Mouse (Mus musculus): ENCODE results near the gene Rgs17.
A peak's percentile ranks its signal among the peaks of the same experiment; 100 is the strongest.

The Rgs17 gene

DNA sequence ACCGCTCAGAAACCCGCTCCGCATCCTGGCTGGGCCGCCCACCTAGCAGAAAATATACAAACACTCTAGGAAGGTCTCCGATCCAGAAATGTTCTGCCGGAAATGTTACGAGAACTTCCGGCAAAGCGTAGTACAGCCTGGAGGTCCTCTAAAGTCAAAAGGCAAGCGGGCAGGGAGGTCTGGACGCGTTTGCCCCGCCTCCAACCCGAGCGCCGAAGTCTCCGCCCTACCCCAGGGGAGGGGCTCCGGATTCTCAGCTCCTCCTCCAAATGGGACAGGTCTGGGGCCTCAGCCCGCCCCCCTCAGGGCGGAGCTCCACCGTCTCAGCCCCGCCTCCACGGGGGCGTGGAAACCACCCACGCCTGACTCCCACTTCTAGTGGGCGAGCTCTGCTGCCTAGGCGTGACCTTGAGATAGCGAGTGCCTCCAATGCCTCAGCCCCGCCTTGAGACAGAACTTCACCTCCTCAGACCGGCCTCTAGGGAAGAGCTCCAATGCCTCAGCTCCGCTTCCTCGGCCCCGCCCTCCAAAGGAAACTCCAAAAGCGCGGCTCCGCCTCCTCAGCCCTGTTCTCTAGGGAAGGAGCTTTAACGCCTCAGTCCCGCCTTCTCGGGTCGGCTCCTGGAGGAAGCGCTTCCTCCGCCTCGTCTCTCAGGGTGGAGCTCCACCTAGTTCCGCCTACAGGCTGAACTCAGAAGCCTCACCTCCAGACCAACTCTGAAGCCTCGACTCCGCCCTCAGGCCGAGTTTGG, 98.3 kb downstream of the Rgs17 start, which contains the start of gene Mtrf1l:
Gene Mtrf1l (minus strand): TSS at position 171 of the 752 bp plus-strand sequence.
- peak; percentile 98 for DNase-seq (ENCODE audit: low spot score in 2 of 2)

DNA sequence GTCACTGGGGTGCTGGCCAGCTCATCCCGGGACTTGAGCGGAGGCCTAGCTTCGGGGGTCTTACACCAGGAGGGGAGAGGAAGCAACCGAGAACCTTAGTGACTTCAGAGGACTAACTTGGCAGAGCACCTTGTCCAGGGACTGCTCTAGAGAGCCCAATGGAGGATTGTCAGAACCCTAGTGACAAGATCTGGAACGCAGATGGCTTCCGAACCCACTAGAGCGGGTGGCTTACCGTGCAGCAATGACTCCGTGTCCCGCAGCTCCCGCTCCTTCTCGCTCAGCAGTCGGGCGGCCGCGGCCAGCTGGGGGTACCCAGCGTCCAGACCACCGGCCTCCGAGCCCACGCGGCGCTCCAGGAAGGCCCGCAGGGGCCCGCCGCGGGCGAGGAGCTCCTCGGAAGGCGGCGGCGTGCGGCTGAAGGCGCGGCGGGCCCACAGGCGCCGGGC, 98.9 kb downstream of the Rgs17 start:
- no peak for DNase-seq (ENCODE audit: low spot score in 2 of 2)

DNA sequence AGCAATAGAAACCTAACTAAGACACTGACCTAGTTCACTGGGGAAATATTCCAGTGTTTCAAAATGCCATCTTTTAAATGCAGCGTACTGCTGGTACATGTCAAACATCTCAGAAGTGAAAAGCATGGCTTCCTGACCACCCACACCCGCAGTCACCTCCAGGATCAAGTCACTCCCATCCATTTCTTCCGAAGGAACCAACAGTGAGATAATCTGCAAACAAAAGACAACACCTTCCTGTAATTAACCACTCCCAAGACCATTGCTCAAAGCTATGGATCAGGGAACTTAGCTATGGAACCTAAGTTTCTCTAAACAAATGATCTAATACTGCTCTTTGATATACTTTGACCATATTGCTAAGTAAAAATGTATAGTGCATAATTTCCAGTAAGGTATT, 103.4 kb downstream of the Rgs17 start:
- no peak for DNase-seq (ENCODE audit: low spot score in 2 of 2)

DNA sequence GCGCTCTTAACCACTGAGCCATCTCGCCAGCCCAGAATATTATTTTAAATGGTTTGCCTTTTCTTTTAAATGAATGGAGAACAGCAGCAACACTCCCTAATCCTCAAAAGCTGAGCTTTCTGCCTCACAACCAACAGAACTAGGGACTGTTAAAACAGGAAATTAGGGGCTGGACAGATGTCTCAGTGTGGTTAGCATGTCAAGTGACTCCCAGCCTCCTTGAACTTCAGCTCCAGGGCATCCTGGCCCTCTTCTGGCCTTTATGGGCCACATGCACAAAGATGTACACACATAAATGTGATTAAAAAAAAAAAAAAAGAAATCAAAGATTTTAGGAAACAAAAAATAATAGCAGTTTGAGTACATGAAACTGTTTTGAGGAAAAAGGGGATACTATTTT, 106.2 kb downstream of the Rgs17 start:
- DNase-seq (ENCODE audit: low spot score in 2 of 2) = no peak

DNA sequence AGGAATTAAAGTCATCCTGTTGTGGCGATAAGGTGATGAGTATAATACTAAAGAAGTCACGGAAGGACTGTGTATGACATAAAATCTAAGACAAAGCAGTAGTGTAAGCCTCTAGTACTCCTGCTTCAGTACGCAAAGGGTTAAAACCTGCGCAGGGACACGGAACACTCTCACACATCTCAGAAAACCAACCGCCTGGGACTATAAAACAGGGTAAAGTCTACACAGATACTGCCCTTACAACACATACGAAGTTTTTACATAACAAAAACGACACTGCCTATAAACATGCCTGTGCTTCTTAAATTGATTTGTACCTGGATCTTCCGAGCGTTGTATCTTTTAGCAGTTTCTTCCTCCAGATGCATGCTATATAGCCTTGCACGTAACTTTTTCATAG, 108.5 kb downstream of the Rgs17 start:
- no peak for DNase-seq (ENCODE audit: low spot score in 2 of 2)

DNA sequence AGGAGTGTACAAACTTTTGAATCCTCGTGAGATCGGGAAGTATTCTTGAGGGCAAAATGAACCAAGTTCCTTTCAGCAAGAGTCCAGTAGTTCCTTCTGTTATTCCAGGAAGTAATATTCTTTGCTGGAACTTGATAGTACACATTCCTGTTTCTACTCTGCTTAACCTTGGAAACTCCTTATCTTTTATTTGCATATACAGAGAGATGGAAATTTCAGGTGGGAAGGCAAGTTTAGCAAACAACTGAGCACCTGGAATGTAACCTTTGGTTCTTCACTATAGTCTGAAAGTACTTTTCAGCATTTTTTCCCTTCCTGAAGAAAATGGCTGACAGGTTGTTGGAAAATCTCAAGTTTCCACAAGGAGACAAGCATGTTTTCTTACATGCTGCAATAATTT, 114.5 kb downstream of the Rgs17 start:
- no peak for DNase-seq (ENCODE audit: low spot score in 2 of 2)

DNA sequence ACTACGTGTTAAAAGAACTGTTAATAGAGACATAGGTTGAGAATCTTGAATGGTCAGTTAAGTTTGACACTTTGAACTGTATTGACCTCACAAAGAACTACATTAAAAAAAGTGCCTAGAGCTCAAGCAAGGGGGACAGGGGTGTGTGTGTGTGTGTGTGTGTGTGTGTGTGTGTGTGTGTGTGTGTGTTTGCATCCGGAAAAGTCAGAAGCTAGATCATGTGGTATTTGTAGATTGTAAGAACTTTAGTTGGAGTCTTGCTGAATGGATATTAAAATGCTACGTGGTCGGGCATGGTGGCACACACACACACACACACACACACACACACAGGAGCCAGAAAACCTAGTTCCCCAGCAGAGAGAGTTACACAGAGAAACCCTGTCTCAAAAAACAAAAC, 115.2 kb downstream of the Rgs17 start:
- no peak for DNase-seq (ENCODE audit: low spot score in 2 of 2)

DNA sequence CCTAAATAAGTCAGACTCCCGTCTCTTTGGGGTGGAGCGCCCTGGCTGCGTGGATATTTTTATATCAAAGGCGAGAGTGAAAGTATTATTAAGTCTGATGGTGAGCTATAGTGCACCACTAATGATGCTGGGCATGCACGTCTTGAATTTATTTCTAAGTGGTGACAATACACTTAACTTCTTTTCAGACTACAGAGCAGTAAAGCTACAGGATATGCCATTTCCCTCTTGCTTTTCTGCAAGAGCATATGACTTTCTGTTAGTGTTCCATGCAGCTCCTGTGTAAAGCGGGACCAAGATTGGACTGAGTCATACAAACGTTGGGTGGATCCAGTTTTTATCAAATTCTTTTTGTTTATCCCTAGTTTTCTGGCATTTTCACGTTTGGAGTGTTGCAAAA, 115.8 kb downstream of the Rgs17 start:
- no peak for DNase-seq (ENCODE audit: low spot score in 2 of 2)

DNA sequence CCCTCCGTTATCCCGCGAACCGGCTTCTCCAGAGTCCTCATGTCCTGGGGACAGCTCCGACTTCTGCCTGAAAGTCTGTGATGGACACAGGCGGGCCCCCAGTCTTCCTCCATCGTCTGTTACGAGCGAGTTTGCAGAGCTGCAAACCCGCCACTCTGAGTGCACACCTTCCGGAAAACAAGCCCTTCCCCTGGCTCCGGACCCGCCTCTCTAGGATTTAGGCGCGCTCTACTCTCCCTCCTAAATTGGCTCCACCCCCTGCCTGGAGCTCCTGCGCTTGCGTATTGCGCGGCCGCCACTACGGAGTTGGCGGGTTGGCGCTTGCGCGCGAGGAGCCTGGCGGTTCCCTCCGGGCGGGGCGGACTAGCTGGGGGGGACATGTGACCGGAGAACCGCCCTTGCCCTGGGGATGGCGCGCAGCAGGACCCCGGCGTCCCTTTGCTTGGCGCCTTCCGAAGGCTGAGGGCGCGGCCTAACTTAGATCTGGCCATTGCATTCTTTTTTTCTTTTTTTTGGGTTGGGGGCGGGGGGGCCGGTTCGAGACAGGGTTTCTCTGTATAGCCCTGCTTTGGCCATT, 116.4 kb downstream of the Rgs17 start:
- DNase-seq (ENCODE audit: low spot score in 2 of 2) = peak; percentile 87 to 95

DNA sequence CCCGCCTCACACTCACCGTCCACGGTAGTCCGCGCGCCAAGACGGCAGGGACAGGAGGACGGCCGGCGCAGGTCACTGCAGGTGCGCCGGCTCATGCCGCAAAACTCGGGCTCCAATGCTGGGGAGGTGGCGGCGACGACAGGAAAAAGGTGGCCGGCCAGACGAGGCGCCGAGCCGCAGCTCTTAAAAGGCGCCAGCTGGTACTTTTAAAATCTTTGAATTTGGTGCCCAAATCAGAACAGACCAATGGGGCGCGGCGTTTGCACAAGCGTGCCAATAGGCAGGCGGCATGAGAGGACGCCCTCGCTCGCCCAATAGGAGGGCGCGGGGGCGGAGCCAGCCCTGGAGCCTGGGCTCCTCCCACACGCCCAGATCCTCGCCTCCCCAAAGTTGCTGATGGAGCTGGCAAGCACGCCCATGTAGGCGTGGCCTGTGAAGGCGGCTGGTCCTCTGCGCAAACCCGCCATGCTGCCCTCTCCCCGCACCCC, 116.9 kb downstream of the Rgs17 start, which contains the start of gene Fbxo5:
Gene Fbxo5 (minus strand): TSS at position 358 of the 488 bp plus-strand sequence.
- DNase-seq (ENCODE audit: low spot score in 2 of 2) = peak; percentile 94 to 97

DNA sequence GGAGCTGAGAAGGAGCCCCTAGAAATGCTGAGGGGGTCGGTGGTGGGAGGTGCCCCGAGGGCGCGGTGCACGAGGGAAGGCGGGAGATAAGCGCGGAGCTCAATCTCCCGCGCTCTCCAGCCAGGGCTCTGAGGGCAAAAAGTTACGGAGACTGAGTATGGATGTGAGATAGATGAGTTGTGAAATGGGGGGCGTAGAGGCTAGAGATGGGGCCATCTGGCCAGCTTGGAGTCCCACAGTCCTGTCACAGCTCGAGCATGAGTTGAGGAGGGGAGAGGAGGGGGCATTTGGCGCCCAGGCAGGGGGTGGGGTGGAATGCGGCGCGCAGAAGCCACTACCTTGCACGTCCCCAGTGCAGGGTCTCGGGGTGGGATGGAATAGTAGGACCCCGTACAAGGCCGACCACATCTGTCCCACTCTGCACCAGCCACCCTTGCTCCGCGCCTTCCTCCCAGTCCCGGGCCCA, 117.5 kb downstream of the Rgs17 start:
- DNase-seq (ENCODE audit: low spot score in 2 of 2) = no peak

DNA sequence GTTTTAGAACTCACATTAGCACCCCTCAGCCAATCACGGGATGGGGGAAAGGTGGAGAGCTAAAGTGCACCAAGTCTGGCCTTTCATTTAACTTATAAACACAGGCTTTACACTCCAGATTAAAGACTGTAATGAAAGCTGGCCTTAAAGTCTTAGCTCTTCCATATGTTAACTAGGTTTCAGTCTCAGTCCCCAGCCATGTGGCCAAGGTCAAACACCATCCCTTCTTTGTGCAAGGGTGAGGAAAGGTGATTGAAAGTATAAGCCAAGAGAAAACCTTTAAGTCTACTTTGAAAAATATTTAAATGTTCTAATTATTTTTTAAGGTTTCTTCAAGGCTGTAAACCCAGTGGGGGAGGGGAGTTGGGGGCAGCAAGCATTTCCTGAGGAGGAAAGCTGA, 118.5 kb downstream of the Rgs17 start:
- no peak for DNase-seq (ENCODE audit: low spot score in 2 of 2)

DNA sequence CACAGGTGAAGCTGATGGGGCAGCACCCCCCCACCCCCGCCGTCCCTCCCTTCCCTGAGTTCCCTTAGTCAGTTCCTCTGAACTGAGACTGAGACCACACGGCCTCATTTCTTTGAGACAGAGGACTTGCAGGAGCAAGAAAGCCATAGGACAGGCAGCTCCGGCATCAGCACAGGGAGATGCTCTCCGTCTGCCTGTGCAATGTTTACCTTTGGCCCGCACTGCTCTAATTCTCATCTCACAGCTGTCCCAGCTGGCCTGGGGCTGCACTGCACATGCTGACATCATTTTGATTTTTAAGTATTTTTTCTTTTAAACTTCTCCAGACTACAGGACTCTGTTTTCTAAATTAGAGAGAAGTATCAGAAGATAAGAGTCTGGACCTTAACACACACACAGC, 119.3 kb downstream of the Rgs17 start:
- no peak for DNase-seq (ENCODE audit: low spot score in 2 of 2)

DNA sequence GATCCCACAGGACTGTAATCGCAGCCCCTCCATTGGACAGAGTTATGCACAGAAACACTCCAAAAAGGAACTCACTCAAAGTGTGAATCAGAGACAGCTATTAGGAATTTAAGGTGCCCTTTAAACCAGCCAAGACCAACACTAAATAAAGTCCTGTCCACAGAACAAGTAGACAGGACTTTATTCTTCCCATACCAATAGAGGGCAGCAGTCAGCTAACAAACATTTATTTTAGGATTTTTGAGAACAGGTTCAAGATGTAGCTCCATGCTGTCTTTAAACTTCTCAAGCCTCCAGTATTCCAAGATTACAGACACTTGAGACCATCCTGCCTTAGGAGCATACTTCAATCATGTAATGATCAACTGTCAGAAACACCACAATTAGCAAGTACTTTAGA, 121.7 kb downstream of the Rgs17 start:
- no peak for DNase-seq (ENCODE audit: low spot score in 2 of 2)

DNA sequence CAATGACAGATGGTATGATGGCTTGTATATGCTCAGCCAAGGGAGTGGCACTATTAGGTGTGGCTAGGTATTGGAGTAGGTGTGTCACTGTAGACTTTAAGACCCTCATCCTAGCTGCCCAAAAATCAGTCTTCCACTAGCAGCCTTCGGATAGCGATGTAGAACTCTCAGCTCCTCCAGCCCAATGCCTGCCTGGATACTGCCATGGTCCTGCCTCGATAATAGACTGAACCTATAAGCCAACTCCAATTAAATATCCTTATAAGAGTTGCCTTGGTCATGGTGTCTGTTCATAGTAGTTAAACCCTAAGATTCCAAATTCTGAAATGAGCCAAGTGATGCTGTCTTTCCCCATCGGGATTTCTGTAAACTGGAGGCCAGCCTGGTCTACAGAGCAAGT, 124.1 kb downstream of the Rgs17 start:
- DNase-seq (ENCODE audit: low spot score in 2 of 2) = no peak

DNA sequence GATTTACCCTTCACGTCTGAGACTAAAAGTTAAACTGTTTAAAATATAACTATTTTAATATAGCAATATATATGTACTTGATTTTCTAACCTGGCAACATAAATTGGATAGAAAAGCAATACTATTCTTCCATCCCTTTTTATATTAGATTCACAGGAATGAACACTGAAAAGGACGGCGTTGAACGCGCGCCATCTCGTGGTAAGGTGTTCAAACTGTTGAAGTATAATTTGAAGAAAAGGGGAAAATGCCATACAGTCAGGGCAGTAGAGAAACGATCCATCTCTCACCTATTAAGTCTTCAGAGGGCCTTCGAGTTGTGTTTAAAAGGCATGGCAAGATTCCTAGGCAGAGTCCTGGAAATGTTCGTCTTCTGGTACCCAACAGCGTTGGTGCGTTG, 131.5 kb downstream of the Rgs17 start:
- peak in 1 of 2 experiments; percentile 22 for DNase-seq (ENCODE audit: low spot score in 2 of 2)

DNA sequence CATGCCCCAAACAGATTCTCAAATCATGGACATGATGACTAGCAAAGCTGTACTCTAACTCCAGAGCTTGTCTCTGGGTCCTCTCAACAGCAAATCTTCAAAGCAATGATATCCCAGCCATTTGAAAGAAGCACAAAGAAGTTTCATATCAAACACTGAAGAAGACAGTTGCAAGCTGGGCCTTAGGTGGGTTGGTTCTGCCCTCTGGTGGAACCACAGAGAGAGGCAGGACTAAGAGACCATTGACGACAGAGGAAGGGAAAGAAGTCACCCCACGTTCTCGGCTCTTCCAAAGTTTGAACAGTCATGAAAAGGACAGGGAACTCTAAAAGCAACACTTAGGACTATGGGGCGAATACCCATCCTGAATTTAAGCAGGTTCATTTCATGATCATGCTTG, 135.3 kb downstream of the Rgs17 start:
- DNase-seq (ENCODE audit: low spot score in 2 of 2) = no peak
